Mouse (Mus musculus): ENCODE results near the gene Rhoa. TPM values are rescaled to one million over a fixed set of nuclear protein-coding genes. Genes with fewer than 3 reads are reported as not detected.

Rhoa gene
- 100 to 1,000 TPM; 448 to 467 TPM for total RNA-seq (2023)

GRCm38 (mm10) chr9:108305629-108306520 is at the start of gene Rhoa, which contains the start of gene Tcta:
Gene Rhoa (plus strand): TSS chr9:108306129.
Gene Tcta (minus strand): TSS chr9:108306160.

GRCm38 (mm10) chr9:108263690-108264190 is 42.2 kb upstream of the Rhoa start, which contains the start of gene Dag1:
Gene Dag1 (minus strand): TSS chr9:108263958.

DNA sequence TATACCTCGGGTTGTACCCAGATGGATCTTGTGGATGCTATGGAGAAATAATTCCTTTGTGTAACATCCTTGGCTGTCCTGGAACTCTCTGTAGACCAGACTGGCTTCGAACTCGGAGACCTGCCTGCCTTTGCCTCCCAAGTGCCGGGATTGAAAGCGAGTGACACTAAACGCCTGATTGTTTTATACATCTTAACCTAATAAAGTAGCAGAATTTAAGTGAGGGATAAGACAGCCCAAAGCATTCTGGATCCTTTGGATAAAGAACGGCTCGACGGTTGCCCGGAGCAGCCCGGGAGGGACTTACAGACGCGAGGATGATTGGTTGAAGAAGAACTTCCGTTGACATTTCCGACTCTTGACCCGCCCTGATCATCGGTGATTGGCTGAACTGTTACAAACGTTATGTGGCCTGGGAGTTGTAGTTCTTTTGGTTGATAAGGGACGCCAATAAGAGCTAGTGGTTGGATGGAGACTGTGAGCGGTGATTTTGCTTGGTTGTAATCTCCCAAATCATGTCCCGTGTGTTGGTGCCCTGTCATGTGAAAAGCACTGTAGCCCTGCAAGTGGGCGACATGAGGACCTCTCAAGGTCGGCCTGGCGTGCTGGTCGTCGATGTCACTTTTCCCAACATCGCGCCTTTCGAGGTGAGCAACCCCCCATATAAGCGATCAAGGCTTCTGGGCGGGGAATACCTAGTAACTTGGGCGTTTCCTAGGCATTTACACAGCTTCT is 15.7 kb upstream of the Rhoa start, which contains the start of gene Nicn1:
Nicn1 (plus strand) TSS at position 414 of the 735 bp plus-strand sequence.

DNA sequence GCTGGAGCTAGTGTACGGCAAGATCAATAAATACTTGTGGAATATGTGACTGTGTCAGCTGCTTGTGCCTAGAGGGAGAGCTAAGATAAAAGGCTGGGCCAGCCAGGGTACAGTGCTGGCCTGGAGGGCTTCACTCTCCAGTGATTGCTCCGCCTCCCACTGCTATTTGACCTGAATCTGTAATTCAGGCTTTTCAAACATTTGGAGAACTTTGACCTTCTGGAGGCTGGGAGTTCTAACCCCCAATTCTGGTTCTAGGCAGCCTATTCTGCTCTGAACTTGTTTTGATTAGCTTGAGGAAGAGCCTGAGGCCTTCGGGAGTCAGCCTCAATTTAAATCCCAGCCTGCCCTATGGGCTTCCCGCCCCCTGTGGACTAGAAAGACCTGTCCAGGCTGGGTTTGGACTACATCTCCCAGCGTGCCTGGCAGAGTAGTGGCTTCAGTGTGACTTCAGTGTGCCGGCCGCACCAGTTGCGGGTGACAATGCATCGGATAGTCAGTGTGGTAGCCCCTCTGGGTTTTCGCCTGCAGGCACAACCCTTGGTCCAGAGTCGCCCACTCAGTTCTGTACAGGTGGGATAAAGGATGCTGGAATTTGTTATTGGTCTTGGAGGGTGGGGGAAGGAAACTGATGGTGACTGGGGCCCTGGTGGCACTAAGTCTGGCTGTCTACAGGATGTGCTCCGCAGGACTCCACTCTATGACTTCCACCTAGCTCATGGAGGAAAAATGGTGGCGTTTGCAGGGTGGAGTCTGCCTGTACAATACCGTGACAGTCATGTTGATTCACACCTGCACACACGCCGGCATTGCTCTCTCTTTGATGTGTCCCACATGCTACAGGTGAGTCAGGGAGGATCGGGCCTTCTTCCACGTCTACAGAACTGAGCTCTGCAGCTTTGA is 9.2 kb upstream of the Rhoa start, which contains the start of gene Amt:
Amt (plus strand) TSS at position 401 of the 903 bp plus-strand sequence.

DNA sequence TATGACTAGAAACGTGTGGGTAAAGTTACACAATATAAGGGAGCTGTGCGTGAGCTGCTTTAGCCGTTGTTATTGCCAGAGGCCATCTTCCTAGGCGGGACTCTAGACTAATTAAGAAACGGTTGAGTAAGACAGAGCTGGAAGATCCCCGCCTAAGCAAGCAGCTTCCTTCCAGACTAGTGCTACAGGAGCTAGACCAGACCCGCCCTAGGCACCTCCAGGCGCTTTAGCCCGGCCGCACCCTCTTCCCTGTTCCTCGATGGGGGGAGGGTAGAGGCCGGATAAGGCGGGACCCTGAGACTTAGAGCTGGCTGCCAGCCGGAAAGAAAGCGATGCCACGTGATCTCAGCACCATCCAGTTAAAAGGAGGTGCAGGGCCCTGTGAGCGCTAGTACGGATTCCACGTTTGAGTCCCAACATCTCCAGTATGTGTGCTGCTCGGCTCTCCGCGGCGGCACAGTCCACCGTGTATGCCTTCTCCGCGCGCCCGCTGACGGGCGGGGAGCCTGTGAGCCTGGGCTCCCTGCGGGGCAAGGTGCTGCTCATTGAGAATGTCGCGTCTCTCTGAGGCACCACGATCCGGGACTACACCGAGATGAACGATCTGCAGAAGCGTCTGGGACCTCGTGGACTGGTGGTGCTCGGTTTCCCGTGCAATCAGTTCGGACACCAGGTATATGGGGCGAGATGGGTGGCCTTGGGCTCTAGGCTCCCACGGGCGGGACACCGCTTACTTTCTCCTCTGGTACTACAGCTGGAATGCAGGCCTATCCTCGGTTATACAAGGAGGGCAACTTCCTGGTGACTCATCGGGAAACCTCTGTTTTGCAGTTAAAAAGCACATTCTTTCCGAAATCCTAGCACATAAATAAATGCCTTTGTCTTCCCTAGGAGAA is 33.2 kb downstream of the Rhoa start, which contains the start of gene Gpx1:
Gpx1 (plus strand) TSS at position 18 of the 896 bp plus-strand sequence.

DNA sequence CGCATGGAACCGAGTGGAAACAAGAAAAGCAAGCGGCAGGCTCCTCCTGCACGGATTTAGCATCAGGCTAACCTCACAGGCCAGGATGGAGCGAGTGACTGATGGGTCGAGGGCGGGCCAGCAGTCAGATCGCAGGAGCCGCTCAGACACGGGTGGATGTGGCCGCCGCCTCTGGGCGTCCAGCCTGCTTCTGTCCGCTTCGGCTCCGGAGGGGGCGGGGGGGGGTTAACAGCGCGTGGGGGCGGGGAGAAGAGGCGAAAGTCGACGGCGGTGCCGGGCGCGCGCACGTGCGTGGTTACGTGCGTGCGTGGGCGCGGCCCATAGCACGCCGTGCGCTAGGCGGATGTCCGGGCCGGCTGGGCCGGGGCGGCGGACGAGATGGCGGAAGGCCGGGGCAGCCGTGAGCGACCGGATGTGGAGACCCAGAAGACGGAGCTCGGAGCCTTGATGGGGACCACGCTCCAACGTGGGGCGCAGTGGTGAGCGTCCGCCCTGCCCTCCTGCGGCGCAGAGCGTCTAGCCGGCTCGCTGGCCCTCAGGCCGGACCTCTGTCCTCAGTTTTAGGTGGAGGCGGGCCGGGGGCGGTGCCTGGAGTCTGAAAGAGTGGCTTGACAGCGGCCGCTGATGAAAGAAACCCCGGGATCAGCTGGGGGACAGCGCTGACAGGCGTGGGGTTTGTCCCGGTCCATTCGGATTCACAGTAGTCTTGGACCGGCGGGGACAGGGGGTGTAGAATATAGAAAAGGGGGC is 41.8 kb downstream of the Rhoa start, which contains the start of gene Usp4:
Usp4 (plus strand) TSS at position 314 of the 750 bp plus-strand sequence.

Other genes starting within 250 kb of the Rhoa start
- under 1 TPM in 1 of 2 experiments, not detected in 1; 0.23 TPM for gene Mst1, start 225.7 kb upstream of the Rhoa start, total RNA-seq (2023)
- gene Rnf123, start 222.8 kb upstream of the Rhoa start, total RNA-seq (2023): 100 to 1,000 TPM; 206 to 230 TPM
- gene Apeh, start 211.5 kb upstream of the Rhoa start, total RNA-seq (2023): 100 to 1,000 TPM; 126 to 158 TPM
- under 1 TPM; 0.21 to 0.49 TPM for gene Bsn, start 115.7 kb upstream of the Rhoa start, total RNA-seq (2023)
- gene Dag1, start 42.2 kb upstream of the Rhoa start, total RNA-seq (2023): 10 to 100 TPM; 27.1 to 28.0 TPM
- gene Nicn1, start 15.7 kb upstream of the Rhoa start, total RNA-seq (2023): 10 to 100 TPM; 12.1 to 14.2 TPM
- 1 to 10 TPM; 3.9 to 4.1 TPM for gene Amt, start 9.3 kb upstream of the Rhoa start, total RNA-seq (2023)
- 10 to 100 TPM in 1 of 2 experiments, 1 to 10 TPM in 1; 9.3 to 13.8 TPM for gene Tcta, start within 50 bp of the Rhoa start, total RNA-seq (2023)
- 100 to 1,000 TPM; 346 to 355 TPM for gene Gpx1, start 32.8 kb downstream of the Rhoa start, total RNA-seq (2023)
- gene Usp4, start 41.7 kb downstream of the Rhoa start, total RNA-seq (2023): 100 to 1,000 TPM; 185 to 198 TPM
- 1 to 10 TPM; 5.7 to 7.3 TPM for gene 1700102P08Rik, start 86.7 kb downstream of the Rhoa start, total RNA-seq (2023)
- not detected for gene Ccdc36, start 122.4 kb downstream of the Rhoa start, total RNA-seq (2023)
- gene BC048562, start 130.4 kb downstream of the Rhoa start, total RNA-seq (2023): not detected
- 10 to 100 TPM; 32.1 to 38.4 TPM for gene Ccdc71, start 154.4 kb downstream of the Rhoa start, total RNA-seq (2023)
- gene Klhdc8b, start 155.5 kb downstream of the Rhoa start, total RNA-seq (2023): 1 to 10 TPM; 1.8 to 4.3 TPM
- gene Lamb2, start 173.6 kb downstream of the Rhoa start, total RNA-seq (2023): under 1 TPM; 0.75 to 0.89 TPM
- gene Usp19, start 184.5 kb downstream of the Rhoa start, total RNA-seq (2023): 100 to 1,000 TPM; 278 to 324 TPM
- 100 to 1,000 TPM; 215 TPM for gene Qars, start 201.6 kb downstream of the Rhoa start, total RNA-seq (2023)
- gene Qrich1, start 210.7 kb downstream of the Rhoa start, total RNA-seq (2023): 100 to 1,000 TPM; 219 to 230 TPM